Mouse (Mus musculus) liver, embryonic 16.5 days (tissue): Measurements from ENCODE around the gene Pstpip1. TPM values are rescaled to one million over a fixed set of nuclear protein-coding genes. Genes with fewer than 3 reads are reported as not detected.

Experiments used
- ATAC-seq: fragments of 200-750 bp; cut with Nextera tagmentation; 2 replicates; pipeline ENCODE4 v1.8.0; 2017; ENCODE audit warnings: low read depth, mild to moderate bottlenecking, moderate number of reproducible peaks, moderate library complexity
- H3K27ac ChIP-seq: fragments of 300-500 bp; sonication (generic); 2 replicates; pipeline ENCODE4 v1.5.1; 2014; ENCODE audit warnings: mild to moderate bottlenecking, low read length
- H3K27me3 ChIP-seq: fragments of 300-500 bp; sonication (generic); 2 replicates; pipeline ENCODE4 v1.6.1; 2014; ENCODE audit warnings: low read depth, low read length, mixed read lengths; ENCODE audit not compliant: control insufficient read depth, insufficient read depth
- H3K36me3 ChIP-seq: fragments of 300-500 bp; sonication (generic); 2 replicates; pipeline ENCODE4 v1.6.1; 2014; ENCODE audit warnings: mild to moderate bottlenecking; ENCODE audit not compliant: control insufficient read depth, insufficient read depth
- H3K4me1 ChIP-seq: fragments of 300-500 bp; sonication (generic); 2 replicates; pipeline ENCODE4 v1.6.1; 2014; ENCODE audit warnings: low read depth, low read length, mixed read lengths; ENCODE audit not compliant: control insufficient read depth
- H3K4me2 ChIP-seq: fragments of 300-500 bp; sonication (generic); 2 replicates; pipeline ENCODE4 v1.6.1; 2014; ENCODE audit warnings: low read depth, low read length, mixed read lengths
- H3K4me3 ChIP-seq: fragments of 300-500 bp; sonication (generic); 2 replicates; pipeline ENCODE4 v1.5.1; 2014; ENCODE audit warnings: low read depth, mild to moderate bottlenecking, low read length
- H3K9ac ChIP-seq: fragments of 300-500 bp; sonication (generic); 2 replicates; pipeline ENCODE4 v1.6.1; 2014; ENCODE audit warnings: low read depth, low read length
- H3K9me3 ChIP-seq: fragments of 300-500 bp; sonication (generic); replicated peaks from 2 replicates; pipeline ENCODE4 v1.6.1; 2016; ENCODE audit warnings: low read length; ENCODE audit not compliant: control insufficient read depth
- WGBS: fragments of 180-500 bp; shearing (Covaris S2); extraction: QIAGEN DNeasy Blood & Tissue Kit; methylation state at CpG from one replicate; pipeline ENCODE4 v1.1.7; 2014; ENCODE audit not compliant: insufficient replicate concordance; 5-methylcytosine and 5-hydroxymethylcytosine counted together
- polyA plus RNA-seq: library from polyadenylated mRNA; unstranded; fragments of >200 nt; fragmentation: Nextera tagmentation; extraction: Ambion mirVana; gene quantifications from 2 replicates; pipeline ENCODE4 v1.2.1, GENCODE M21; 2015

Gene Pstpip1
- polyA plus RNA-seq, 1 experiment from 2014 or later, result 6.2 TPM

DNA sequence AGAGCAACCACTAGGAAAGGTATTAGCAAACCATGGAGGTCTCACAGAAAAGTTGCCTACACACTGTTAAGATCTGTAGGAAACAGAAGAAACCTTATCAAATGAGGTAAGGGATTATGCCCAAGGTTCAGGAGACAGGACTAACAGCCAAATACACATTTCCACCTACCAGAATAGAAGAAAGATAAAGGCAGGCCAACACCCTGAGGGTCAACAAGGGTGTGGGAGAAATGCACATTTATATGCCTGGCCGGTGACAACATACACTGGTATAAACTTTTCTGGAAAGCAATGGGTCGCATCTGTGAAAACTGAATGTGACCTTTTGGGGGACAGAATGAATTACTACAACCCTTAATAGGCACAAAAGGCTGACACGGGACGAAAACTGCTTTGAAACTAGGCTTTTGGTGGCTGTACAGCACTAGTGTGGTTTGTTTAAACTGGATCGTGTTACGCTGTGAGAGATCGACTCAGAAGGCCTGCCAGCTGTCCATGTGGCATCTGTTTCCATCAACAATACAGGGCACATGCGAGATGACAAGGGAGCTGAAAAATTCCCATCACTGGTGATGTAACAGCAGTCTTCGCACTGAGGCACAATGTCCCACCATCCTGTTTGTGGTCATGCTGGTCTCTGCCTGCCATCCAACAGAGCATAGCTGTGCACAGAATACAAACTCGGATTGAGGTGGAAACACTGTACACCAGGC lies 42.2 kb downstream of the Pstpip1 start:
- H3K27ac ChIP-seq, result no peak overlapping the region

GRCm38 (mm10) chr9:56133970-56134369 lies 44.2 kb downstream of the Pstpip1 start:
- no peak overlapping the region for H3K9ac ChIP-seq
- no peaks in the 10 kb centered on the region for H3K27me3 ChIP-seq
- H3K36me3 ChIP-seq, result no peaks in the 10 kb centered on the region
- no peak for ATAC-seq
- H3K27ac ChIP-seq, result no peak overlapping the region
- no peak overlapping the region for H3K4me3 ChIP-seq
- H3K9me3 ChIP-seq, result no peaks in the 10 kb centered on the region
- H3K4me2 ChIP-seq, result no peak overlapping the region
- 71% methylated on average over 5 of the region's 5 CpGs for WGBS
- no peaks in the 10 kb centered on the region for H3K4me1 ChIP-seq

More for the DNA sequence above, 42.2 kb downstream of the Pstpip1 start:
- H3K36me3 ChIP-seq, result no peaks in the 10 kb centered on the region
- H3K27me3 ChIP-seq, result no peaks in the 10 kb centered on the region
- H3K4me2 ChIP-seq, result no peak overlapping the region
- WGBS, result 67% methylated on average over 10 of the region's 10 CpGs
- H3K4me3 ChIP-seq, result no peak overlapping the region
- no peak overlapping the region for H3K9ac ChIP-seq
- H3K9me3 ChIP-seq, result no peaks in the 10 kb centered on the region
- no peaks in the 10 kb centered on the region for H3K4me1 ChIP-seq
- no peak for ATAC-seq

- Histone ChIP-seq H3K9ac (no peak overlapping the region), H3K36me3 (no peaks in the 10 kb centered on the region), H3K4me2 (no peak overlapping the region), H3K27me3 (no peaks in the 10 kb centered on the region), H3K4me3 (no peak overlapping the region), H3K4me1 (no peaks in the 10 kb centered on the region), H3K9me3 (no peaks in the 10 kb centered on the region), H3K27ac (no peak overlapping the region)
- ATAC-seq, result no peak
- 83% methylated on average over 4 of the region's 4 CpGs for WGBS
These were observed 44.9 kb downstream of the Pstpip1 start for GRCm38 (mm10) chr9:56134614-56135013.

GRCm38 (mm10) chr9:56135590-56136197 lies 45.9 kb downstream of the Pstpip1 start:
- no peak for ATAC-seq
- 70% methylated on average over 4 of the region's 4 CpGs for WGBS
- H3K4me1 ChIP-seq, result no peaks in the 10 kb centered on the region
- H3K36me3 ChIP-seq, result no peaks in the 10 kb centered on the region
- H3K4me3 ChIP-seq, result no peak overlapping the region
- no peak overlapping the region for H3K4me2 ChIP-seq
- H3K27ac ChIP-seq, result no peak overlapping the region
- H3K9me3 ChIP-seq, result no peaks in the 10 kb centered on the region
- no peak overlapping the region for H3K9ac ChIP-seq
- no peaks in the 10 kb centered on the region for H3K27me3 ChIP-seq

- 71% methylated on average over 9 of the region's 9 CpGs for WGBS
- Histone ChIP-seq H3K4me1 (no peaks in the 10 kb centered on the region), H3K36me3 (no peaks in the 10 kb centered on the region), H3K9ac (no peak overlapping the region), H3K9me3 (no peaks in the 10 kb centered on the region), H3K27ac (no peak overlapping the region), H3K27me3 (no peaks in the 10 kb centered on the region), H3K4me3 (no peak overlapping the region), H3K4me2 (no peak overlapping the region)
- no peak for ATAC-seq
These were observed 52.0 kb downstream of the Pstpip1 start for GRCm38 (mm10) chr9:56141776-56142175.

DNA sequence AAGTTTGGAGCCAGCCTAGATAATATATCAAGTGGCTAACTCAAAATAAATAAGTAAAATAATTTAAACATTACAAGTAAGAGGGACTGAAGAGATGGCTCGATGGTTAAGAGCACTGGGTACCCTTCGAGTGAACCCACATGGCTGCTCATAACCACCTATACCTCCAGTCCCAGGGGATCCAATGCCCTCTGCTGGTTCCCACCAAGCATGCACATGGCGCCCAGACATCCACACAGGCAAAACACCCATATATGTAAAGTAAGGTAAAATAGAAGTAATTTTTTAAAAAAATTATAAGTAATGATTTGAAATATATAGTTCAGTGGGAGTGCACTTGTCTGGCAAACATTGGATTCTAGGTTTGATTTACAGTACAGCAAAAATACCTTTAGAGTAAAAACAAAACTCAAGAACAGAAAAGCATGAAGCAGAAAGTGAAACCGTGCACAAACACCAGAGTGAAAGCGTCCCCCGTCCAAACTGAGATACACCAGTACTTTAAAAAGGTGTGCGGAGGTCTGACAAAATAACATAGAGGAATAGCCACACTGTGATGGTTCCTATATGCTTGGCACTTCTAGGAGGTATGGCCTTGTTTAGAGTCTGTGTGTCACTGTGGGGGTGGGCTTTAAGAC lies 54.7 kb downstream of the Pstpip1 start:
- no peaks in the 10 kb centered on the region for H3K36me3 ChIP-seq
- no peak overlapping the region for H3K4me2 ChIP-seq
- no peak overlapping the region for H3K4me3 ChIP-seq
- H3K27ac ChIP-seq, result no peak overlapping the region
- H3K9me3 ChIP-seq, result no peaks in the 10 kb centered on the region
- 70% methylated on average over 7 of the region's 7 CpGs for WGBS
- H3K27me3 ChIP-seq, result no peaks in the 10 kb centered on the region
- ATAC-seq, result no peak
- H3K9ac ChIP-seq, result no peak overlapping the region
- H3K4me1 ChIP-seq, result no peaks in the 10 kb centered on the region

DNA sequence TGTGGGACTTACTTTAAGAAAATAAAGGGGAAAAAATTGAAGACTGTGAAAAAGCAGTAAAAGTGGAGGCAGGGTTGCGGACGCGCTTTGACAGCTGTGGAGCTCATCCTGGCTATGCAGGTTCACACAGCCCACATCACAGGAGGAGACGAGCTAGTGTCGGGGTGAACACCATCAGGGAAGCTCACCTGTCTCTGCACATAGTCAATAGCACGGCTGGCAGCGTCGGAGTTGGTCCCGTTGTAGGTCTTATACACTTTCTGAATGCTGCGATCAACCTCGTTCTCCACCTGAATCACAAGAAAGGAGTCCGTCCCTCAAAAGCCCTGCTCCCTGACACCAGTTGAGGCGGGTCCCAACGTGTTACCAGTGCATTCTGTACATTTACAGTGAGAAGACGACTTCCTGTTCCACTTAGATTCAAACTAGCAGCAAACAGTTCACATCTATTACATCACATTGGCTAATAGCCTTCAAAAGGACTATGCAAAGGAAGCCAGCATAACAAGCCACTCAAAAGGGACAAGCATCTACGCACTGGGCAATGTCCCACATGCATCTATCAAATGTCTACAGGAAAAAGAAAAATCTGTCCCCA lies 56.7 kb downstream of the Pstpip1 start:
- WGBS, result 84% methylated on average over 16 of the region's 16 CpGs
- H3K4me2 ChIP-seq, result no peak overlapping the region
- H3K9me3 ChIP-seq, result no peaks in the 10 kb centered on the region
- no peaks in the 10 kb centered on the region for H3K4me1 ChIP-seq
- H3K27ac ChIP-seq, result no peak overlapping the region
- no peak overlapping the region for H3K4me3 ChIP-seq
- ATAC-seq, result no peak
- no peaks in the 10 kb centered on the region for H3K27me3 ChIP-seq
- H3K36me3 ChIP-seq, result no peaks in the 10 kb centered on the region
- H3K9ac ChIP-seq, result no peak overlapping the region

DNA sequence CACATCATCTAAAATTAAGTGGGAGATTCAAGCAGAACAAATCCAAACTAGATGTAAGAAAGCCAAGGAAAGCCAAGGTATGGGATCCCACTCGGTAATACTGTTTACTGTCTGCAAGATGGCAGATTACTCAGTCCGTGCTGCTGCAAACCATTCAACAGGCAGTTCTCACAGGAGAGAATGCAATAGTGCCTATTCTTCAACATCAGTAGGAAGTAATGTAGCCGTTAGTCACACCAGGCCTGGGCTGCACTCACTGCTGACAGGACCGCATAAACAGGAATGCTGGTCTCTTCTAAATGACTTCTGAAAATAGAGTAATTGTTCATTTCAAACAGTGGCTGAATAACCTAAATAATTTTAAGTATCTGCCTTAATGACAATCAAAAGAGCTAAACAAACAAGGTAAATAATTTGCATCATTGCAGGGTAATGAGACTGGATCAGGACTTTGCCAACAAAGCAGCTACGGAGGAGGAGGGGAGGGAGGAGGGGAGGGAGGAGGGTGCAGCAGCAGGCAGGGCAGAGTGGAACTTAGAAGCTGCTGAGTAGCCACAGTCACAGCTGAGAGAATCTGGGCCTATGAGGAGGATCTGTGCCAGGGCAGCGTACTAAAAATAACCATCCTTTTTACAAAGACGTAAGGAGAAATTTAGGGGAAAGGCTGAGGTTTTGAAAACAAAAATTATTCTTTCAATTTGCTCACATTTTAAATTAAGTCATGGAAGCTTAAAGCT lies 62.2 kb downstream of the Pstpip1 start:
- Histone ChIP-seq H3K4me1 (no peaks in the 10 kb centered on the region), H3K4me3 (no peak overlapping the region), H3K36me3 (no peaks in the 10 kb centered on the region), H3K27ac (no peak overlapping the region), H3K9me3 (no peaks in the 10 kb centered on the region), H3K4me2 (no peak overlapping the region), H3K9ac (no peak overlapping the region), H3K27me3 (no peaks in the 10 kb centered on the region)
- 62% methylated on average over 7 of the region's 7 CpGs for WGBS
- ATAC-seq, result no peak
